Mouse (Mus musculus) midbrain, postnatal 0 days (tissue): Measurements from ENCODE around the gene Ehd1. TPM values are rescaled to one million over a fixed set of nuclear protein-coding genes. Genes with fewer than 3 reads are reported as not detected.
"Not testable (repeated sequence)": the region's sequence is repeated elsewhere in the genome, so short reads cannot be mapped to it uniquely, and the experiment has no call there.

Experiments
- ATAC-seq: fragments of 200-750 bp; cut with Nextera tagmentation; 2 replicates; pipeline ENCODE4 v1.8.0; 2017; ENCODE audit warnings: moderate number of reproducible peaks, mild to moderate bottlenecking, moderate TSS enrichment, moderate library complexity; ENCODE audit not compliant: low FRiP score
- DNase-seq: peaks from one replicate; pipeline ENCODE4 v3.0.0-alpha.2; 2015; ENCODE audit warnings: low spot score
- H3K27ac ChIP-seq: fragments of 300-500 bp; sonication (generic); 2 replicates; pipeline ENCODE4 v1.5.1; 2014; ENCODE audit warnings: low read depth, mild to moderate bottlenecking, low read length, mixed read lengths
- H3K27me3 ChIP-seq: fragments of 300-500 bp; sonication (generic); 2 replicates; pipeline ENCODE4 v1.6.1; 2014; ENCODE audit warnings: low read length, control low read depth, mixed read lengths; ENCODE audit not compliant: insufficient read depth
- H3K36me3 ChIP-seq: fragments of 300-500 bp; sonication (generic); 2 replicates; pipeline ENCODE4 v1.6.1; 2014; ENCODE audit warnings: low read length, control low read depth, mixed read lengths; ENCODE audit not compliant: insufficient read depth
- H3K4me1 ChIP-seq: fragments of 300-500 bp; sonication (generic); 2 replicates; pipeline ENCODE4 v1.6.1; 2014; ENCODE audit warnings: mild to moderate bottlenecking, control low read depth, antibody characterized with exemption, low read length, mixed read lengths; ENCODE audit not compliant: insufficient read depth
- H3K4me2 ChIP-seq: fragments of 300-500 bp; sonication (generic); 2 replicates; pipeline ENCODE4 v1.6.1; 2014; ENCODE audit warnings: low read depth, mild to moderate bottlenecking, low read length, mixed read lengths; ENCODE audit not compliant: poor library complexity, severe bottlenecking
- H3K4me3 ChIP-seq: fragments of 300-500 bp; sonication (generic); 2 replicates; pipeline ENCODE4 v1.5.1; 2014; ENCODE audit warnings: low read depth, mild to moderate bottlenecking, low read length, moderate library complexity
- H3K9ac ChIP-seq: fragments of 300-500 bp; sonication (generic); replicated peaks from 2 replicates; pipeline ENCODE4 v1.6.1; 2014; ENCODE audit warnings: mild to moderate bottlenecking, low read length, moderate library complexity, mixed read lengths; ENCODE audit not compliant: poor library complexity, severe bottlenecking
- H3K9me3 ChIP-seq: fragments of 300-500 bp; sonication (generic); 2 replicates; pipeline ENCODE4 v1.6.1; 2016; ENCODE audit warnings: low read length, control low read depth
- CTCF ChIP-seq: IDR thresholded peaks from 2 replicates; pipeline ENCODE4 v1.5.1; 2016; ENCODE audit warnings: antibody characterized with exemption, mild to moderate bottlenecking
- WGBS: fragments of 180-500 bp; shearing (Covaris S2); extraction: QIAGEN DNeasy Blood & Tissue Kit; methylation state at CpG from one replicate; pipeline ENCODE4 v1.1.7; 2014; 5-methylcytosine and 5-hydroxymethylcytosine counted together
- polyA plus RNA-seq: library from polyadenylated mRNA; unstranded; fragments of >200 nt; fragmentation: Nextera tagmentation; extraction: Ambion mirVana; gene quantifications from 2 replicates; pipeline ENCODE4 v1.2.1, GENCODE M21; 2015
- total RNA-seq: library from RNA; depleted of rRNA; stranded (reverse); fragments of >200 nt; gene quantifications from 2 replicates; pipeline ENCODE4 v1.2.3, GENCODE M21; 2014

Gene Ehd1
- total and polyA plus RNA-seq, 2 experiments from 2014 or later: 74.0 to 139 TPM

- H3K9ac ChIP-seq: no peak overlapping the region
- H3K4me3 ChIP-seq: no peak overlapping the region
- no peaks in the 10 kb centered on the region for H3K27me3 ChIP-seq
- ATAC-seq: no peak
- no peaks in the 10 kb centered on the region for H3K9me3 ChIP-seq
- H3K36me3 ChIP-seq: peaks cover 38% of the 10 kb centered on the region
- no peak overlapping the region for H3K4me2 ChIP-seq
- 75% methylated on average over 7 of the region's 7 CpGs for WGBS
- DNase-seq: no peak
- no peaks in the 10 kb centered on the region for H3K4me1 ChIP-seq
- TF ChIP-seq CTCF: no peak
- H3K27ac ChIP-seq: no peak overlapping the region
Observed at GRCm38 (mm10) chr19:6285632-6286433, 9.3 kb downstream of the Ehd1 start.

DNA sequence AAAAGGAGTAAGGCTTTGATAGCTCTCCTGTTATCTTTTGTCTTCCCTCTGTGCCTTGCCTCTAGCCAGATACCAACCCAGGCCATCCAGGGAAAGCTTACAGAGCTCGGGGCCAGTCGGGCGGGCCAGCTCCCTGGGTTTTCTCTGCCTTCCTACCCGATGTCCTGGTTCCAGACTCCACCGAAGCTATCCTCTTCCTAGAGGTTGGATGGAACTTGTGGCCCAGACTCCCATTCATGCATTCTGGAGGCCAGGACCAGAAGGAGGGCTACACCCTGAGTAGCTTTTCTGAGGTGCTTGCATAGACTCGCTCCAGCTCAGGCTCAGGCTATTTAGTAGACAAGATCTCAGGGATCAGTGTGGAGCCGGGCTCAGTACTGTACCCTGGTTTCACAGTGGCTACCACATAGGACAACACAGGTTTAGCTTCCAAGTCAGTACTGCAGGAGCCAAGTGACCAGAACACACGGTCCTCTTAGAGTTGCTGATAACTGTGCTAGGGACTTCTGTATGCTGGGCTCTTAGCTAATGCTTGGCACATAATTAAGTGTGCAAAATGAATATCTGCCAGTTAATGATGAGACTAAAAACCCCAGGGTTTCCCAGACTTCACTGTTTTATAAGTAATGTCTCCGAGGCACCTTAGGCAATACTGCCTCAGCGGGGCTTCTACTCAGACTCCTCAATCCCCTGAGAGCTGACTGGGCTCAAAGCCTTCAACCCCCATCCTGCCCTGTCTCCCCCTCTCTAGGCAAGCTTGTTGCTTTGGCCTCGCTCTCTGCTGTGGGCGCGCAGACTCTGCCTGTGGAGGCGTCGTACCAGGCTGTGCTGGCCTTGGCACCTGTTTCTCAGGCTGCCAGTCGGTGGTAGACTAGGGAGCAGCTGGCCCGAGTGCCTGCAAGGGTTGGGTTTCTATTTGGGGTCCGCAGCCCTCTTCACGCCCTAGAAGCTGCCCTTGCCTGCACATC, 10.2 kb downstream of the Ehd1 start:
- Histone ChIP-seq H3K9ac (no peak overlapping the region), H3K27ac (no peak overlapping the region), H3K4me3 (no peak overlapping the region), H3K4me1 (no peaks in the 10 kb centered on the region), H3K9me3 (no peaks in the 10 kb centered on the region), H3K27me3 (no peaks in the 10 kb centered on the region), H3K36me3 (peaks cover 29% of the 10 kb centered on the region), H3K4me2 (no peak overlapping the region)
- DNase-seq: no peak
- TF ChIP-seq CTCF: no peak
- ATAC-seq: no peak
- WGBS: 88% methylated on average over 19 of the region's 19 CpGs

DNA sequence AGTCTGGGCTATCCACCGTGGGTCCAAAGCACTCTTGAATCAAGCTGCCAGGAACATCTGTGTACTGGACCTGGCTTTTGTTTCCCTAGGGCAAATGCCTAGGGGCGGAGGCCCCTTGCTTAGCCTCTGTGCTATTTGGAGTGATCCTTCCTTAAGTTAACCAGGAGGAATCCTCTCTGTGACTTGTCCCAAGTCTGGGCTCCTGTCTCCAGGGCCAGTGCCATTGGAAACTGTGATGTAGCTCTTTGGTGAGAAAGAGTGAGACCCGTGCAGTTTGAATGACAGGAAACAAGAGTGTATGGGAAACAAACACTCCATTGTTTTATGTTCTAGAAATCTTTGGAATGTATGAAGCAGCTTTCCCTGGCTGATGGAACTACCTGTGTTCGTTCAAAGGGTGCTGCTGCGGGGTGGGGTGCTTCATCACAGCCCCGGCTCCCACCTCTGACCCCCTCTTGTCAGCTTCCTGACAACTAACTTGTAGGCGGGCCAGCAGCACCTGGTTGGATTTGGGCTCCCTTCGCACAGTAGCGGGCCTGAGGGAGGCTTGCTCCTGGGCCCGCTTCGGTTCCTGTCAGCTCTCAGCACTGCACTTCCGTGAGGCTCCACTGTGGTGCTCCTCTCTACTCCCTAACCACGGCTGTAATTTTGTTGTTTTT, 11.8 kb downstream of the Ehd1 start:
- TF ChIP-seq CTCF: no peak
- H3K36me3 ChIP-seq: peaks cover 27% of the 10 kb centered on the region

GRCm38 (mm10) chr19:6289696-6290238, 13.2 kb downstream of the Ehd1 start:
- H3K27ac ChIP-seq: no peak overlapping the region
- H3K27me3 ChIP-seq: no peaks in the 10 kb centered on the region
- H3K9me3 ChIP-seq: no peaks in the 10 kb centered on the region
- DNase-seq: no peak
- H3K4me2 ChIP-seq: no peak overlapping the region
- H3K4me1 ChIP-seq: no peaks in the 10 kb centered on the region
- 90% methylated on average over 14 of the region's 14 CpGs for WGBS
- peaks cover 31% of the 10 kb centered on the region for H3K36me3 ChIP-seq
- ATAC-seq: no peak
- no peak overlapping the region for H3K9ac ChIP-seq
- H3K4me3 ChIP-seq: no peak overlapping the region
- 0 out of 2 replicates have a peak, but pooled peaks have one; percentile 12 for TF ChIP-seq CTCF

More for the DNA sequence above, 11.8 kb downstream of the Ehd1 start:
- 84% methylated on average over 13 of the region's 13 CpGs for WGBS
- ATAC-seq (no peak), DNase-seq (no peak)
- Histone ChIP-seq H3K4me1 (no peaks in the 10 kb centered on the region), H3K9me3 (no peaks in the 10 kb centered on the region), H3K9ac (no peak overlapping the region), H3K4me3 (no peak overlapping the region), H3K27me3 (no peaks in the 10 kb centered on the region), H3K27ac (no peak overlapping the region), H3K4me2 (no peak overlapping the region)

DNA sequence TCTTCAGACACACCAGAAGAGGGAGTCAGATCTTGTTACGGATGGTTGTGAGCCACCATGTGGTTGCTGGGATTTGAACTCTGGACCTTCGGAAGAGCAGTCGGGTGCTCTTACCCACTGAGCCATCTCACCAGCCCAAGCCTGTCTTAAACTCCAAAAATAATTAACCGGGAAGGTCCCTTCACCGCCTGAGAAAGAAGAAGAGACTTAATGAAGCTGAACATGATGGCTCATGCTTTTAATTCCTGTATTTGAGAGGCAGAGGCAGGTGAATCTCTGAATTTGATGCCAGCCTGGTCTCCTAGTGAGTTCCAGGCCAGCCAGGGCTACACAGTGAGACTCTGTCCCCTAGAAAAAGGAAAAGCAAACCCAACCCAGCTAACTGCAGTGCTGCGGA, 14.2 kb downstream of the Ehd1 start:
- H3K36me3 ChIP-seq: peaks cover 36% of the 10 kb centered on the region
- DNase-seq, H3K4me2 ChIP-seq, H3K4me1 ChIP-seq, H3K9ac ChIP-seq, ATAC-seq, H3K9me3 ChIP-seq, H3K4me3 ChIP-seq, H3K27me3 ChIP-seq, H3K27ac ChIP-seq: not testable (repeated sequence)
- 92% methylated on average over 5 of the region's 6 CpGs for WGBS
